Mouse (Mus musculus): ENCODE data around the gene Bcat1.

The Bcat1 gene

GRCm38 (mm10) chr6:145075548-145076224 lies at the start of gene Bcat1:
Gene Bcat1 (minus strand): TSS chr6:145076184.
- no peak for DNase-seq (ENCODE audit: low spot score)

DNA sequence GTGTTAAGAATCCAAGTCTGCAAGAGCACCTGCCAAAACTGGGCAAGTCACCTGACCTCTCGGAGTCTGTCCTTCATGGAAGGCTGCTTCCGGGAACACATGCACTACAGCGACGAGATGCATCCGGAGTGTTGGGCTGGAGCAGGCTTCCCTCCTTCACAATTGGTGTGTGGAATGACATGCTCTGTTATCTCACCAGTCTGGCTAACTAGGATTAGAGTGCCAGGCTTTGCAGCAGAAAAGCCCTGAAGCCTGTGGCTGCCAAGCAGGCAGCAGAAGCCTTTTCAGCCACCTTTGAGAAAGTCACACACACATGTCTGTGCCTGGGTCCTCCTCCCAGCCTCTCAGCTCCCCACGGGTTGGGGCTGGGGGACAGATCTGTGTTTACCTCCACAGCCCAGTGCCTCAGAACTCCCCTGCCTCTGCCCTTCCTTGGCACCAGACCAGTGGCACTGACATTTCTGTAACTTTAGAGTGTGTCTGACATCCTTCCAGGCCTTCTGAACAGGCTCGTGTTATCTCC lies 49.7 kb upstream of the Bcat1 start:
- DNase-seq (ENCODE audit: low spot score), result no peak

GRCm38 (mm10) chr6:145124621-145125020 lies 48.6 kb upstream of the Bcat1 start:
- no peak for DNase-seq (ENCODE audit: low spot score)

DNA sequence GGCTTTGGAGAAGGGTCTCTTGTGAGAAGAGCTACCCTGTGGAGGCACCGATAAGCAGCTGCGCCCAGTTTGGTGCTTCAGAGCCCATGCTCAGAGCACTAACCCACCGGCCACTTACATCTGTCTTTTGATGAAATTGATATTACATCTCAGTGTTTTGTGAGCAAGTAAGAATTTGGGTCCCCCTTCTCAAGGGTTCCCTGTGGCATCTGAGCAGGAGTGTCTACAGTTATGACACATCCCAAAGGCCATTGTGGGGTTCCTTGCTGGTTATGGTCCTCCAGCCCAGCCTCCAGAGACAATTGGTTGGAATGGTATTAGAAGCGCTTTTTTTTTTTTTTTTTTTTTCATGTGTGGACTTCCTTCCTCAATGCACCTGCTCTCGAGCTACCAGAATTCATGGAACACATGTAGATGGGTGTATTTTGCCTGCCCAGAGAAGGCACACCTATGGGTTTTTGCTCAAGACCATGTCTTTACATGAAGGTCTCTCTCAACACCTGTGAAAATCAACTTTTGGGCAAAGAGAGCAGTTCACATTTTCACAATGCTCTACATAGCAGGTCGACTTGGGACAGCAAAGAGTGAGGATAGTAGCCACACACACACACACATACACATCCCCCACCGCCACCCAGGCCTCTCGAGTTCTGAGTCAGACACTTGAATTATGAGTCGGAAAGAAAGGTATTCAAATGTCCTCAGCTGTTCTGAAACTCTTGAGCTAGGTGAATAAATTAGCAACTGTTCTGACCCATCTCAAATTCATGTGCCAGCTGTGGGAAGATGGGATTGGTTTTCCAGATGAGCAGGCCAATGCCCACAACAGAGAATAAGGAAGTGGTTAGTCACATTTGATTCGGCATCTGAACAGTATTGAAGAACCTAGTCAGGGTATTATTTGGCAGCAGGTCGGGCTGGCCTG lies 47.4 kb upstream of the Bcat1 start:
- no peak for DNase-seq (ENCODE audit: low spot score)

DNA sequence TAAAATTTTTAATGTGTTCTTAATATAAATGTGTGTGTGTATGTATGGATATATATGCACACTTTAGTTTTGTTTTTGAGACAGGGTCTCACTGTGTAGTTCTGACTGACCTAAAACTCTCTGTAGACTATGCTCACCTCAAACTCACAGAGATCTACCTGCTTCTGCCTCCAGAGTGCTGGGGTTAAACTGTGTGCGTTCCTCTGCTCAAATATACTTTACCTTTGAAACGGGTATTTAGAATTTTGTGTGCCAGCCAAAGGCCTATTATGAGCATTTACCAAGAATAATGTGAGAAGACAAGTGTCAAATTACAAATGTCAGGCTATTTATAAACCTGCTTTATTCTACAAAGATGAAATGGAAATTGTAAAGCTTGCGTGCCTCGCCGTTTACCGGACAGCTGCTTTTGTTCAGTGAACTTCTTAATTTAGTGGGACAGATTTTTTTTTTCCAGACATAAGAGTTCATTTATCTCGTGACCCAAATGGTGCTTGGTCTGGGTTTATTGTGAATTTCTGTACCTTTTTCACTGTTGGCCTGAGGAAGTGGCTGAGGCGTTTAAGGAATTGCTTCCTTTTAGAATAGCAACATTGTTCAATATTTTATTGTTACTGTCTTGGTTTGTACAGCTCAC lies 46.6 kb upstream of the Bcat1 start:
- DNase-seq (ENCODE audit: low spot score), result no peak

GRCm38 (mm10) chr6:145121590-145122420 lies 45.8 kb upstream of the Bcat1 start:
- no peak for DNase-seq (ENCODE audit: low spot score)

- DNase-seq (ENCODE audit: low spot score), result no peak
Measured at GRCm38 (mm10) chr6:145120787-145121589, 45.0 kb upstream of the Bcat1 start.

DNA sequence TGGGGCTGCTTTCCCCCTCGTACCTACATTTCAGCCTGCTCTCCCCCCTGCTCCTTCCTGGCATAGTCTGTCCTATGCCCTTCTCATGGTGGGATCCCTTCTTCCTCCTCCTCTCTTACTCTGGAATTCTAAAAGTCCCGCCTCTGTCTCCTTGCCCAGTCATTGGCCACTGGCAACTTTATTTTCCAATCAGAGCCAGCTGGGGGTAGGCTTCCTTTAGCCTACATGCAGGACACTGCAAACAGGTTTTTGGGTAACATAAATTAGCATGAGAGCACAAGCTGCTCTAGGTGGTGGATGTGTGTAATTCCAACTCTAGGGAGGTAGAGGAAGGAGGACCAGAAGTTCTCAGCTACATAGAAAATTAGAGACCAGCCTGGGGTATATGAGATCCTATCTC lies 44.1 kb upstream of the Bcat1 start:
- no peak for DNase-seq (ENCODE audit: low spot score)

- DNase-seq (ENCODE audit: low spot score), result no peak
Measured at GRCm38 (mm10) chr6:145116098-145116672, 40.2 kb upstream of the Bcat1 start.

GRCm38 (mm10) chr6:145115476-145116097 lies 39.6 kb upstream of the Bcat1 start, which contains the start of gene Lrmp:
Gene Lrmp (plus strand): TSS chr6:145115653.
- no peak for DNase-seq (ENCODE audit: low spot score)

DNA sequence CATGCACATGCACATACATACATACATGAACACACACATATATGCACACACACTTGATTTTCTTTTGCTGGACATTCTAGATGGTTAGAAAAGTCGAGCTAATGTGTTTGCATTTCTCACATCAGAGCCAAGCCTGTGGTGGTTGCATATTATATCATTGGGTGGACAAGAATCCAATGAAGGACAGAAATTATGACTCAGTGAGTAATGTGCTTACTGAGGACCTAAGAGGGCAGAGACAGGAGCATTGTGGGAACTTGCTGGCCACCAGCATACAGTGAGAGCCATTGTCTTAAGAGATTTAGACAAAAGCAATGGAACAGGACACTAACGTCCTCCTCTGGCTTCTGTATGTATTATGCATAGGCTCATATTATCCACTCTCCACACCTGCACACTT lies 38.6 kb upstream of the Bcat1 start:
- no peak for DNase-seq (ENCODE audit: low spot score)

DNA sequence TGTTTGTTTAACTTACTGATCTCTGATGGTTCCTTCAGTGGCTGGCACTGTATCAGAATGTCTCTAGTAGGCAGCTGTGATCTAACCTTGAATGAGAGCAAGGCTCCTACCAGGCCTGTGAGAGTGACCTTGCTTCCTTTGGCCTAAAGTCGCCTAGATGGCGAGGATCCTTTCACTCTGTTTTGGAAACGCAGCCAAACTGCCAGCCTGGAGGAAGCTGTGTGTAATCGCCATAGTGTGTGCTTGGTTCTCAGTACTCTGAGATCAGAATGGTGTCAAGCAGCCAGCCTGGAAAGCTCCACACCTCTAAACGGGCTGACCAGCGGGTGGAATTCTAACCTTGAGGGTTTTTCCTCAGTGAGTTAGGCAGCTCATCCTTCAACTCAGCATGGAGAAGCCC lies 36.9 kb upstream of the Bcat1 start:
- no peak for DNase-seq (ENCODE audit: low spot score)

GRCm38 (mm10) chr6:145110786-145111185 lies 34.8 kb upstream of the Bcat1 start:
- no peak for DNase-seq (ENCODE audit: low spot score)

DNA sequence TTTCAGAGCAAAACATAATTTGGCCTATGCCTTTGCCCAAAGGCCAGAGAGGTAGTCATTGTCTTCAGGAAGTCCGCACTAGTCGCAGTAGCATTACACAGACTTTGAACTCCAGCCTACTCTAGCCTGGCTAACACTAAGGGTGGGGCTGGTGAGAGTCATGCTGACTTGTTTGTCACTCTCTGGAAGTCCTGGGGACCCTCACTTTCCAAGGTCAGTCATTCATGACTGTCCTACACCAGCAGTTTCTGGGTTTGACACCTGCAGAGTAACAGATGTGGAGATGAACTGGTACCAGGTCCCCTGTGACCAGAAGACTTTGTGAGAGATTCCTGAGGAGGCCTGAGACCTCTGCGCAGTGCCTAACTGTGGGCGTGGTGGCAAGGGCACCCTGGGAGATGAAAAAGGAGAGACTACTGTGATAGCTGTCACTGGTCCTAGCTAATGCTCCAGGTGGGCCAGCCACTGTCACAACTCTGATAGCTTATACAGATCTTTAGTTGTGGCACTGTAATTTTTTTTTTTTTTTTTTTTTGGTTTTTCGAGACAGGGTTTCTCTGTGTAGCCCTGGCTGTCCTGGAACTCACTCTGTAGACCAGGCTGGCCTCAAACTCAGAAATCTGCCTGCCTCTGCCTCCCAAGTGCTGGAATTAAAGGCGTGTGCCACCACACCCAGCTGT lies 30.3 kb upstream of the Bcat1 start:
- no peak for DNase-seq (ENCODE audit: low spot score)

GRCm38 (mm10) chr6:145105439-145105838 lies 29.5 kb upstream of the Bcat1 start:
- no peak for DNase-seq (ENCODE audit: low spot score)

DNA sequence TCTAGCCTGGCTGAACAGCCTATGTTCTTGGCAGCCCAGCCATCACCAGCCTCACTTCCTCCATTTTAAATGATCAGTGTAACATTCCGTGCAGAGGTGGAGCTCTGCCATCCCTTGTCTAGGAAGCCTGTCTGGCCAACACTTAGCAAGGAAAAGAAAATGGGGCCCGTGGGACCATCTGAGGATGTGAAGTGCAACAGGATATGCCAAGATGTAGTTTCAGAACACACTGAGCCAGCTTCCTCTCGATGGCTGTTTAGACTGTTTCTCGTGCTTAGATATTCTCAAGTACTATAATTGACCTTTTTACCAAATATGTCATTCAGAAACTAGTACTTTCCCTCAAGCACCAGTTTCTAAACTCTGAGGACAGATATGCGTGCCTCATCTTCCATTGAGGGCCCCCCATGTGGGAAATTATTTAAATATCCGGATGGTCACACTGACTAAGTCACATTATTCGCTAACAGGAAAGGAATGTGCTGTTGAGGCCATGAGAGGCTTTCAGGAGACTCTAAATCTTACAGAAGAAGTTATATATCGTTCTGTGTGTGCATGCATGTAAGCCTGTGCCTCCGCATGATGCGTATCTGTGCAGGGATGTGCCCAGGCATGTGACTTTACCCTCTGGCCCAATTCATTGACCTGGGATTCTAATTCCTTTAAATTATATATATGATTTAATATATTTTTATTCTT lies 28.4 kb upstream of the Bcat1 start:
- no peak for DNase-seq (ENCODE audit: low spot score)

GRCm38 (mm10) chr6:145100923-145101322 lies 24.9 kb upstream of the Bcat1 start:
- DNase-seq (ENCODE audit: low spot score), result no peak

GRCm38 (mm10) chr6:145094431-145094830 lies 18.4 kb upstream of the Bcat1 start:
- DNase-seq (ENCODE audit: low spot score), result no peak
